9 mouse cellular contexts compared by ENCODE assay signal in the genomic region with DNA sequence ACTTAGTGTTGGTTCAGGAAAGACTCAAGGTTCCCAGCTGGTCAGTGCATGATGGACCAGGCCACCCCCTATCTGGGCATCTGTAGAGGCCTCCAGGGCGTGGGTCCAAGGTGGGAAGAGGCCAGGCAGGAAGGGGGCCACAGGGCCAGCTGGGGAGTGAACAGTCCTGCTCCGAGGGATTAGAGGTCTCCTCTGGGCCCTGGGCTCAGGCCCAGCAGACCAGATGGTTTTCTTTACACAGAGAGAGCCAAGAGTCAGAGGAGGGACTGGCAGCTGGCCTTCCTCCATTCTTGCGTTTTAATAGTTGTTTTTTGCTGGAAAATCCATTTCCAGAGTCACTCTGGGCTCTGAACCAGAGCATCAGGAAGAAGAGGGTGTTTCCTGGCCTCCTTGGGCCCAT. TPM values are rescaled to one million over a fixed set of nuclear protein-coding genes. Genes with fewer than 3 reads are reported as not detected.
A peak's percentile ranks its signal among the peaks of the same experiment; 100 is the strongest.
DNase-seq lines count a peak whose midpoint lies in the region; ATAC-seq lines count a peak whose summit lies in the region.
"Had no signal": no experiment of that assay in that cellular context is flagged by ENCODE, and none has a peak within 500 bp of the region (broad histone marks: within the 10 kb centered on the region; RNA-seq: fewer than 3 reads in every experiment).

No protein-coding gene starts in this region.

- H3K9me3 ChIP-seq in heart, embryonic 10.5 days = no peaks in the 10 kb centered on the region
- no peaks in the 10 kb centered on the region for H3K9me3 ChIP-seq in heart, embryonic 14.5 days (ENCODE audit: control insufficient read depth, low read length)
- H3K9me3 ChIP-seq: embryonic facial prominence, embryonic 12.5 days had no signal

- no peak overlapping the region for H3K4me2 ChIP-seq in heart, embryonic 14.5 days (ENCODE audit: low read length)
- H3K4me2 ChIP-seq: embryonic facial prominence, embryonic 12.5 days had no signal

- H3K9ac ChIP-seq in heart, embryonic 14.5 days (ENCODE audit: low read length) = no peak overlapping the region
- H3K9ac ChIP-seq: embryonic facial prominence, embryonic 12.5 days had no signal

- peaks cover 5% of the 10 kb centered on the region for H3K4me1 ChIP-seq in heart, embryonic 10.5 days
- H3K4me1 ChIP-seq in heart, embryonic 14.5 days (ENCODE audit: control insufficient read depth in 2 of 2, insufficient read depth in 2 of 2, low read length in 2 of 2) = peaks cover 2 to 4% of the 10 kb centered on the region in 2 experiments; a peak in 3 of 4 replicates
- H3K4me1 ChIP-seq: embryonic facial prominence, embryonic 12.5 days had no signal

- peaks cover 89% of the 10 kb centered on the region for H3K36me3 ChIP-seq in heart, embryonic 10.5 days
- peaks cover 64% of the 10 kb centered on the region for H3K36me3 ChIP-seq in heart, embryonic 14.5 days (ENCODE audit: control insufficient read depth, insufficient read depth, low read length)

- no peak overlapping the region for H3K4me3 ChIP-seq in heart, embryonic 10.5 days
- H3K4me3 ChIP-seq in heart, embryonic 14.5 days (ENCODE audit: control insufficient read depth in 1 of 2, insufficient read depth in 1 of 2, low read depth in 1 of 2, low read length in 2 of 2) = no peak overlapping the region
- H3K4me3 ChIP-seq: embryonic facial prominence, embryonic 12.5 days had no signal

- no peak overlapping the region for H3K27ac ChIP-seq in heart, embryonic 10.5 days
- peak overlapping the region; percentile 42 to 44; a peak in 3 of 4 replicates for H3K27ac ChIP-seq in heart, embryonic 14.5 days (replicated peaks in 1 of 2; ENCODE audit: control insufficient read depth in 1 of 2, insufficient read depth in 1 of 2, low read depth in 2 of 2, low read length in 2 of 2)
- H3K27ac ChIP-seq: embryonic facial prominence, embryonic 12.5 days had no signal

- DNase-seq in heart, adult 11 months = peak; percentile 99
- DNase-seq in heart, embryonic 10.5 days (ENCODE audit: low spot score) = no peak
- DNase-seq in cerebellum, adult 9-10 months = peak; percentile 92
- peak; percentile 47 to 63 for DNase-seq in kidney, postnatal 36 days
- peak; percentile 84 for DNase-seq in lung, postnatal 10 days
- peak; percentile 76 for DNase-seq in skeletal muscle tissue, adult 2 months (ENCODE audit: low read depth, low spot score)
- DNase-seq in T-cell, adult 2 months (ENCODE audit: low spot score) = no peak

- no peaks in the 10 kb centered on the region for H3K27me3 ChIP-seq in heart, embryonic 10.5 days (ENCODE audit: insufficient read depth, poor library complexity, severe bottlenecking)
- H3K27me3 ChIP-seq in heart, embryonic 14.5 days (ENCODE audit: control insufficient read depth, insufficient read depth, low read length) = no peaks in the 10 kb centered on the region
- H3K27me3 ChIP-seq: embryonic facial prominence, embryonic 12.5 days had no signal

- peak; percentile 67 for ATAC-seq in heart, embryonic 14.5 days (ENCODE audit: insufficient number of reproducible peaks, insufficient read depth, low FRiP score, low read depth)

- 77% methylated on average over 3 of the region's 3 CpGs for whole genome bisulfite sequencing in heart, embryonic 10.5 days
- WGBS in heart, embryonic 14.5 days = 62% methylated on average over 3 of the region's 3 CpGs

RNA-seq across cellular contexts. Expression of a gene that starts 27.4 kb away (rescaled TPM):
- polyA plus RNA-seq in heart, embryonic 10.5 days (2016; fragmentation: Nextera tagmentation; extraction: Ambion mirVana) = 16.9 and 27.0 TPM in 2 replicates
- 72.8 and 79.4 TPM in 2 replicates for polyA plus RNA-seq in heart, embryonic 14.5 days (2014; fragmentation: Nextera tagmentation; extraction: Ambion mirVana)

RNA-seq across cellular contexts. Expression of a gene that starts 29.1 kb away (rescaled TPM):
- polyA plus RNA-seq in heart, embryonic 10.5 days (2016; fragmentation: Nextera tagmentation; extraction: Ambion mirVana) = 280 and 331 TPM in 2 replicates
- 238 and 245 TPM in 2 replicates for polyA plus RNA-seq in heart, embryonic 14.5 days (2014; fragmentation: Nextera tagmentation; extraction: Ambion mirVana)

Comparison
In these comparisons a context has a peak if more than half of its experiments do, and no peak if none do; other contexts are left out.
1. DNase-seq: peak in heart, adult 11 months (single experiment), cerebellum, adult 9-10 months (single experiment), kidney, postnatal 36 days (2 of 2), lung, postnatal 10 days (single experiment) and skeletal muscle tissue, adult 2 months (single experiment); none in heart, embryonic 10.5 days (single experiment) and T-cell, adult 2 months (single experiment).